Mouse (Mus musculus) embryonic facial prominence, embryonic 14.5 days (tissue): ENCODE data around the gene Nipal1. TPM values are rescaled to one million over a fixed set of nuclear protein-coding genes. Genes with fewer than 3 reads are reported as not detected.
A peak's percentile ranks its signal among the peaks of the same experiment; 100 is the strongest.

Source experiments
- ATAC-seq: fragments of 200-750 bp; cut with Nextera tagmentation; 2 replicates; pipeline ENCODE4 v1.8.0; 2017; ENCODE audit warnings: low read depth, moderate number of reproducible peaks, moderate TSS enrichment
- DNase-seq: peaks from one replicate; pipeline ENCODE4 v3.0.0-alpha.2; 2015; ENCODE audit warnings: low spot score
- H3K27ac ChIP-seq: fragments of 300-500 bp; sonication (generic); replicated peaks from 2 replicates; pipeline ENCODE4 v1.5.1; 2014; ENCODE audit warnings: low read depth, mild to moderate bottlenecking, low read length, moderate library complexity
- H3K27me3 ChIP-seq: fragments of 300-500 bp; sonication (generic); replicated peaks from 2 replicates; pipeline ENCODE4 v1.6.1; 2014; ENCODE audit warnings: low read length; ENCODE audit not compliant: control insufficient read depth, insufficient read depth
- H3K36me3 ChIP-seq: fragments of 300-500 bp; sonication (generic); 2 replicates; pipeline ENCODE4 v1.6.1; 2014; ENCODE audit warnings: low read length, mixed read lengths; ENCODE audit not compliant: control insufficient read depth, insufficient read depth
- H3K4me1 ChIP-seq: fragments of 300-500 bp; sonication (generic); 2 replicates; pipeline ENCODE4 v1.6.1; 2014; ENCODE audit warnings: antibody characterized with exemption, low read length; ENCODE audit not compliant: control insufficient read depth, insufficient read depth
- H3K4me2 ChIP-seq: fragments of 300-500 bp; sonication (generic); 2 replicates; pipeline ENCODE4 v1.6.1; 2014; ENCODE audit warnings: low read depth, mild to moderate bottlenecking, low read length, moderate library complexity, mixed read lengths
- H3K4me3 ChIP-seq: fragments of 300-500 bp; sonication (generic); 2 replicates; pipeline ENCODE4 v1.5.1; 2014; ENCODE audit warnings: low read depth, mild to moderate bottlenecking, low read length
- H3K9ac ChIP-seq: fragments of 300-500 bp; sonication (generic); 2 replicates; pipeline ENCODE4 v1.6.1; 2014; ENCODE audit warnings: low read depth, mild to moderate bottlenecking, low read length, moderate library complexity, mixed read lengths
- H3K9me3 ChIP-seq: fragments of 300-500 bp; sonication (generic); 2 replicates; pipeline ENCODE4 v1.6.1; 2016; ENCODE audit warnings: low read length; ENCODE audit not compliant: control insufficient read depth
- WGBS: fragments of 180-500 bp; shearing (Covaris S2); extraction: QIAGEN DNeasy Blood & Tissue Kit; methylation state at CpG from one replicate; pipeline ENCODE4 v1.1.7; 2014; 5-methylcytosine and 5-hydroxymethylcytosine counted together
- polyA plus RNA-seq: library from polyadenylated mRNA; unstranded; fragments of >200 nt; fragmentation: Nextera tagmentation; extraction: Ambion mirVana; gene quantifications from 2 replicates; pipeline ENCODE4 v1.2.1, GENCODE M21; 2014

Nipal1 gene
- 2.0 and 9.0 TPM in 2 replicates for polyA plus RNA-seq

DNA sequence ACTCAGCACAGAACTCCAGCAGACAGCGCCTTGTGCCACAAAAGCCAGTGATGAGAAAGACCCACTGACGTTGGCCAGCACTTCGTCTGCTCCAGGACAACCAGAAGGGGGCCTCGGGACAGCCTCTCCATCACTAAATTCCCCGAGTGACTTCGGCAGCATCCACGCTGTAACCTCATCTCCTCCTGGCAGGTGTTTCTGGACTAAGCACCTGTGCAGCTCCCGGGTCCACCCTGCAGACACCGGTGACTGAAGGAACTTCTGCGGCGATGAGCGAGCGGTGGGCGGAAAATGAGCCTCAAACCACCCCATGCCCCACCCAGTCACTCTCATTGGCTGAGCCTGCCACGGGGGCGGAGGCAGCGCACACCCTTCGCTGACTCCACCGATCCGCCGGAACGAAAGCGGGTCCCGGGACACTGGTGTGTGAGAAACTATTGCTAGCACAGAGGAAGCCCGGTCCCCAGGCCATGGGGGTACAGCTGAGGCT, at the start of gene Nipal1:
Gene Nipal1 (plus strand): TSS at position 378 of the 490 bp plus-strand sequence.
- H3K4me1 ChIP-seq, result peaks cover 4% of the 10 kb centered on the region
- no peaks in the 10 kb centered on the region for H3K36me3 ChIP-seq
- H3K9ac ChIP-seq, result peak within 1 kb of the TSS; percentile 61
- peak; percentile 86 for DNase-seq
- H3K27ac ChIP-seq, result no peak within 1 kb of the TSS
- H3K27me3 ChIP-seq, result peaks cover 12% of the 10 kb centered on the region
- peak within 1 kb of the TSS; percentile 89 for H3K4me2 ChIP-seq
- ATAC-seq, result peak; percentile 96
- H3K4me3 ChIP-seq, result peak within 1 kb of the TSS; percentile 50
- no peaks in the 10 kb centered on the region for H3K9me3 ChIP-seq
- WGBS, result under 1% methylated on average over 25 of the region's 25 CpGs

DNA sequence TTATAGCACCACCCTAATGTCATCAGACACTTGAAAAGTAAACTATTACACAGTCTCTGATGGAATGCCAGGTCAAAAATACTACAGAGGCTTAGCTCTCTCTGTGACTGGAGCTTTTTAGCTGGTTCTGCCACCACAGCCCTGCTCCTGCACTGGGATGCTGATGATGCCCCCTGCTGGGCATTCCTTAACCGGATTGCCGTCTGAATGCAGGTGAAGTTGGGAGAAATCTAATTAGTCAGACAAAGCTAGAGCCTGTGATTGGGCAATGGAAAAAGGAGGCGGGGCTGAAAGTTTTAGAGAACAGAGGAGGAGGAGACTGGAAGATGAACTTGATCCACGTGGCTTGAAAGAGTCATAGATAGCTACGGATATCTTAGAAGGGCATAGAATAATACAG, 46.6 kb upstream of the Nipal1 start:
- no peak overlapping the region for H3K9ac ChIP-seq

DNA sequence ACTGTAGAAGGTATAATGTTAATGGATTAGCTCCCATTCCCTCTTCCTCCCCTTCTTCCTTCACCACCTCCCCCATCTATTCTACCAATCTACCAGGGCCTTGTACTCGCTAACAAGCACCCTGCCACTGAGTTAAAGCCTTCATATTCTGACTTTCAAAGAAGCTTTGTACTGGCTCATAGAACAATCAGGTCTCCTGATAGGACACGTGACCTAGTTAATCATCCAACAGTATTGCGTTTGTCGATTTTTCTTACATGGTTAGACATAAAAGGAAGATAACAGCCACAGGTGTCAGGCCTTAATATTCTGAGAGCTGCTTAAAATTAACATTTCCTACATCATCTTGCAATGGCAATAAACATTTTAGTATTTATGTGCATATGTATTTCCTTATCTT, 44.5 kb upstream of the Nipal1 start:
- Histone ChIP-seq H3K4me3 (no peak overlapping the region), H3K27me3 (no peaks in the 10 kb centered on the region), H3K36me3 (no peaks in the 10 kb centered on the region), H3K4me1 (no peaks in the 10 kb centered on the region), H3K4me2 (no peak overlapping the region), H3K9ac (no peak overlapping the region), H3K9me3 (no peaks in the 10 kb centered on the region), H3K27ac (no peak overlapping the region)
- ATAC-seq (no peak), DNase-seq (no peak)
- 93% methylated on average over 4 of the region's 4 CpGs for WGBS

More for the DNA sequence above, 46.6 kb upstream of the Nipal1 start:
- Histone ChIP-seq H3K4me1 (no peaks in the 10 kb centered on the region), H3K27ac (no peak overlapping the region), H3K36me3 (no peaks in the 10 kb centered on the region), H3K9me3 (no peaks in the 10 kb centered on the region), H3K27me3 (no peaks in the 10 kb centered on the region), H3K4me3 (no peak overlapping the region), H3K4me2 (no peak overlapping the region)
- WGBS, result 15% methylated on average over 5 of the region's 5 CpGs
- DNase-seq (peak; percentile 59), ATAC-seq (peak; percentile 62; the same call in 1 of the 2 replicates)

DNA sequence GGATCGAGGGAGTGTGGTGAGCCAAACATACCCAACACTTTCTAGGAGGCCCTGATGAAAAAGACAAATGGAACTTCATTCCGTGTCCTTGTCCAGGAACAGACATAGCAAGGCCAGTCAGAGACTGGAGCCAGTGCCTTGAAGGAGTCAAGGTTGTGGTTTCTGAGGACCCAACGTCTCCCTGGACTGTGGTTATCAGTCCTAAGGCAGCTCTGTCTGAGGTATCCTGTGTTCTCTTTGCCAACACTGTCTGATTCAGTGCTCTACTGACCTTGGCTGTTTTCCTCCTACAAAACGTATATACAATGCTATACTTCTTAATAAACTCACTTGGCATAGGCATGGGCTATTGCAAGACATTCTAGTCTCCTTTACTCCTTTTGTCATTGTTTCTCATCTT, 30.2 kb upstream of the Nipal1 start:
- no peak overlapping the region for H3K4me2 ChIP-seq
- no peaks in the 10 kb centered on the region for H3K4me1 ChIP-seq
- H3K9ac ChIP-seq, result no peak overlapping the region
- 77% methylated on average over 4 of the region's 4 CpGs for WGBS
- H3K4me3 ChIP-seq, result no peak overlapping the region
- no peaks in the 10 kb centered on the region for H3K27me3 ChIP-seq
- DNase-seq (no peak), ATAC-seq (no peak)
- H3K9me3 ChIP-seq, result no peaks in the 10 kb centered on the region
- H3K27ac ChIP-seq, result no peak overlapping the region
- H3K36me3 ChIP-seq, result no peaks in the 10 kb centered on the region

DNA sequence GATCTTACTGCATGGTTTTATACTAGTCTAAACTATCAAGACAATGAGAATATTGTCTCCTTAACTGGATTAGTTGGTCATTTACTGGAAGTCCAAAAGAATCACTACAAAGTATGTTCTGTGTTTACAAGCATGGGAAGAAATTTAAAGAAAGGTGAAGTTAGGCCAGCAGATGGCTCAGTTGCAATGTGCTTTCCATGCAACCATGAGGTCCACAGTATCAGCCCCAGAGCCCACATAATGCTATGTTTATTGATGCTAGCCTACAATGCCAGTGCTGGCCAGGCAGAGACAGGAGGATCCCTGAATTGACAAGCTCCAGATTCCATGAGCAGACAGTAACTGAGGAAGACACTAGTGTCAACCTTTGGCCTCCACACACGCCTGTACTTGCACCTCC, 26.6 kb upstream of the Nipal1 start:
- H3K9ac ChIP-seq, result no peak overlapping the region
- no peak overlapping the region for H3K4me2 ChIP-seq
- no peaks in the 10 kb centered on the region for H3K4me1 ChIP-seq
- ATAC-seq (no peak), DNase-seq (no peak)
- H3K27me3 ChIP-seq, result no peaks in the 10 kb centered on the region
- H3K4me3 ChIP-seq, result no peak overlapping the region
- WGBS, result 90% methylated on average over 1 of the region's 1 CpGs
- no peaks in the 10 kb centered on the region for H3K9me3 ChIP-seq
- no peaks in the 10 kb centered on the region for H3K36me3 ChIP-seq
- H3K27ac ChIP-seq, result no peak overlapping the region

DNA sequence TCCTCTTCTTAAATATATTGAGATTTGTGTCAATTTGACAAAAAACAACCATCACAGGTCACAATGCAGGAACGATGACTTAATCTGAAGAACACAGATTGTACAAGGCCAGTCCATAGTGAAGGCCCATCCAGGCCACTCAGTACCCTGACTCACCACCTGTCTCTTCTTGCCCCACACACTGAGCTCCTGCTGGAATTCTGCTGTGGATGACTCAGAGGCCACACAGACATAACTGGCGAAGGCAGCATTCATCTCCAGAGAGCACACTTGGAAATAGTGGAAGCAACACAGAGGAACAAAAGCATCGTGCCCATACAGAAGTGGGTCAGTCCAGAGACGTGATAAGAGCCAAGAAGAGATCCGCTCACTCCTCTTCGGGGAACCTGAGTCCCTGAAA, 17.6 kb upstream of the Nipal1 start:
- Histone ChIP-seq H3K4me2 (no peak overlapping the region), H3K36me3 (no peaks in the 10 kb centered on the region), H3K4me3 (no peak overlapping the region), H3K4me1 (no peaks in the 10 kb centered on the region), H3K9me3 (no peaks in the 10 kb centered on the region), H3K27ac (no peak overlapping the region), H3K9ac (no peak overlapping the region), H3K27me3 (no peaks in the 10 kb centered on the region)
- DNase-seq (no peak), ATAC-seq (no peak)
- 86% methylated on average over 6 of the region's 6 CpGs for WGBS

DNA sequence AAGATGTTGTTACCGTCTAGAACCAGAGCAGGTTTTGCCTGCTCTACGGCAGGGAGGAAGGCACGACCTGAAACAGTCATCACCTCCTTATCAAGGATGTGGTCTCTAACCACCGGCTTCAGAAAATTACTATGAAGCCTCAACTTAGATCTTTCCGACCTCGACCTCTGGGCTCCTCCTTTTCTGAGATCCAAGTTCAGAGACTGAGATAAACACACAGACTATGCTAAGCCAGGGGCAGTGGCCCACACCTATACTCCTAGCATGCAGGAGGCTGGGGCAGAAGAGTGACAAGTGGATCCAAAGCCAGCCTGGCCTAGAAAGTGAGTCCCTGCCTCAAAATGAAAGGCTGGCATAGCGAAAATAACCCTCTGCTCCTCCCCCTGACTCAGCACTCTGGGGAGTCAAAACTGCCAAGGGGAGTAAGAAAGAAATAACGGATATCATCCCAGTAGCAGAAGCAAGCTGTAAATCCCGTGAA, 12.8 kb upstream of the Nipal1 start:
- no peaks in the 10 kb centered on the region for H3K9me3 ChIP-seq
- 82% methylated on average over 9 of the region's 9 CpGs for WGBS
- no peak overlapping the region for H3K27ac ChIP-seq
- no peaks in the 10 kb centered on the region for H3K4me1 ChIP-seq
- H3K9ac ChIP-seq, result no peak overlapping the region
- H3K4me3 ChIP-seq, result no peak overlapping the region
- no peaks in the 10 kb centered on the region for H3K27me3 ChIP-seq
- DNase-seq (no peak), ATAC-seq (no peak)
- no peak overlapping the region for H3K4me2 ChIP-seq
- no peaks in the 10 kb centered on the region for H3K36me3 ChIP-seq

DNA sequence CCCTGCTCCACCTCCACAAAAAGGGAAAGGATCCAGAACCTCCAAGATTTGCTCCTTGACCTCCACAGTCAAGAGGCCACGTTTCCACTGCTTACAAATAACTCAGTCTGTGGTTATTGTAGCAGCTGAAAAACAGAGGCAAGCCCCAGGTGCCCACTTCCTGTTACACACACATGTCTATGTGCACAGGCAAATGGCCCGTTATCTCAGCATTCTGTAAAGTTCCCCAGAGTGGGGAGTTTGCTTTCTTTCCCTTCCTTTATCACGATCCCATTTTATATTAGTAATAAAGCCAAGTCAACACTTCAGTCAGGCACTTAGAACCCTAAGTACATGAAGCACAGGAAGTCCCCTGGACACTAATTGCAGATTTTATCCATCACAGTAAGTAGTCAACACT, 11.5 kb upstream of the Nipal1 start:
- Histone ChIP-seq H3K36me3 (no peaks in the 10 kb centered on the region), H3K27me3 (no peaks in the 10 kb centered on the region), H3K4me1 (no peaks in the 10 kb centered on the region), H3K4me2 (no peak overlapping the region), H3K27ac (no peak overlapping the region), H3K9ac (no peak overlapping the region), H3K4me3 (no peak overlapping the region), H3K9me3 (no peaks in the 10 kb centered on the region)
- ATAC-seq (no peak), DNase-seq (no peak)
- 63% methylated on average over 3 of the region's 3 CpGs for WGBS

DNA sequence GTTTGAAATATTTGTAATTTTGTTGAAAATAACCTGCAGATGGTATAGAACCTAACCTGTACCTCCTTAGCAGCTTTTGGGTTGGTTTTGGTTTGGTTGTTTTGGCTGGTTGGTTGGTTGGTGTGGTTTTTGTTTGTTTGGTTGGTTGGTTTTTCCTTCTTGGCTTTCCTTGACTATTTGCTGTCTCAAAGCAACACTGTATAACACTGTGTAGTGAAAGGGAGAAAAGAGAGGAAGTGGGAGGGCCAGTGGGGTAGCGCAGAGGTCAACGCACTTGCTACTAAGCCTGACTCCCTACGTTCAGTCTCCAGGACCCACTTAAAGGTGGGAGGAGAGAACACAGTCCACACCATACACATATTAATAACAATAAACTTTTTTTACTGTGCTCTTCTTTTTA, 11.0 kb upstream of the Nipal1 start:
- Histone ChIP-seq H3K4me1 (no peaks in the 10 kb centered on the region), H3K4me3 (no peak overlapping the region), H3K9me3 (no peaks in the 10 kb centered on the region), H3K27ac (no peak overlapping the region), H3K36me3 (no peaks in the 10 kb centered on the region), H3K27me3 (no peaks in the 10 kb centered on the region), H3K9ac (no peak overlapping the region), H3K4me2 (no peak overlapping the region)
- DNase-seq (no peak), ATAC-seq (no peak)
- WGBS, result 80% methylated on average over 3 of the region's 3 CpGs
